Mouse (Mus musculus) neural tube, embryonic 14.5 days (tissue): Measurements from ENCODE around the gene Mdk. TPM values are rescaled to one million over a fixed set of nuclear protein-coding genes. Genes with fewer than 3 reads are reported as not detected.

Source experiments
- ATAC-seq: fragments of 200-750 bp; cut with Nextera tagmentation; 2 replicates; pipeline ENCODE4 v1.8.0; 2017; ENCODE audit warnings: low read depth, mild to moderate bottlenecking, moderate TSS enrichment, moderate library complexity
- H3K27ac ChIP-seq: fragments of 300-500 bp; sonication (generic); 2 replicates; pipeline ENCODE4 v1.5.1; 2014; ENCODE audit warnings: low read depth, mild to moderate bottlenecking, control low read depth, low read length, moderate library complexity, mixed read lengths
- H3K27me3 ChIP-seq: fragments of 300-500 bp; sonication (generic); 2 replicates; pipeline ENCODE4 v1.6.1; 2014; ENCODE audit warnings: low read length; ENCODE audit not compliant: control insufficient read depth, insufficient read depth
- H3K36me3 ChIP-seq: fragments of 300-500 bp; sonication (generic); 2 replicates; pipeline ENCODE4 v1.6.1; 2014; ENCODE audit warnings: low read length, mixed read lengths; ENCODE audit not compliant: control insufficient read depth, insufficient read depth
- H3K4me1 ChIP-seq: fragments of 300-500 bp; sonication (generic); 2 replicates; pipeline ENCODE4 v1.6.1; 2014; ENCODE audit warnings: low read length; ENCODE audit not compliant: control insufficient read depth, insufficient read depth
- H3K4me2 ChIP-seq: fragments of 300-500 bp; sonication (generic); 2 replicates; pipeline ENCODE4 v1.6.1; 2014; ENCODE audit warnings: mild to moderate bottlenecking, low read depth, low read length, control low read depth
- H3K4me3 ChIP-seq: fragments of 300-500 bp; sonication (generic); 2 replicates; pipeline ENCODE4 v1.5.1; 2014; ENCODE audit warnings: low read depth, low read length, control low read depth, mixed read lengths
- H3K9ac ChIP-seq: fragments of 300-500 bp; sonication (generic); replicated peaks from 2 replicates; pipeline ENCODE4 v1.6.1; 2014; ENCODE audit warnings: low read depth, mild to moderate bottlenecking, control low read depth, low read length, mixed read lengths
- H3K9me3 ChIP-seq: fragments of 300-500 bp; sonication (generic); 2 replicates; pipeline ENCODE4 v1.6.1; 2016; ENCODE audit warnings: low read length; ENCODE audit not compliant: control insufficient read depth
- WGBS: fragments of 180-500 bp; shearing (Covaris S2); extraction: QIAGEN DNeasy Blood & Tissue Kit; methylation state at CpG from one replicate; pipeline ENCODE4 v1.1.7; 2014; 5-methylcytosine and 5-hydroxymethylcytosine counted together
- polyA plus RNA-seq: library from polyadenylated mRNA; unstranded; fragments of >200 nt; fragmentation: Nextera tagmentation; extraction: Ambion mirVana; gene quantifications from 2 replicates; pipeline ENCODE4 v1.2.1, GENCODE M21; 2014

Mdk gene
- polyA plus RNA-seq, 1 experiment from 2014 or later, result 93.6 TPM

DNA sequence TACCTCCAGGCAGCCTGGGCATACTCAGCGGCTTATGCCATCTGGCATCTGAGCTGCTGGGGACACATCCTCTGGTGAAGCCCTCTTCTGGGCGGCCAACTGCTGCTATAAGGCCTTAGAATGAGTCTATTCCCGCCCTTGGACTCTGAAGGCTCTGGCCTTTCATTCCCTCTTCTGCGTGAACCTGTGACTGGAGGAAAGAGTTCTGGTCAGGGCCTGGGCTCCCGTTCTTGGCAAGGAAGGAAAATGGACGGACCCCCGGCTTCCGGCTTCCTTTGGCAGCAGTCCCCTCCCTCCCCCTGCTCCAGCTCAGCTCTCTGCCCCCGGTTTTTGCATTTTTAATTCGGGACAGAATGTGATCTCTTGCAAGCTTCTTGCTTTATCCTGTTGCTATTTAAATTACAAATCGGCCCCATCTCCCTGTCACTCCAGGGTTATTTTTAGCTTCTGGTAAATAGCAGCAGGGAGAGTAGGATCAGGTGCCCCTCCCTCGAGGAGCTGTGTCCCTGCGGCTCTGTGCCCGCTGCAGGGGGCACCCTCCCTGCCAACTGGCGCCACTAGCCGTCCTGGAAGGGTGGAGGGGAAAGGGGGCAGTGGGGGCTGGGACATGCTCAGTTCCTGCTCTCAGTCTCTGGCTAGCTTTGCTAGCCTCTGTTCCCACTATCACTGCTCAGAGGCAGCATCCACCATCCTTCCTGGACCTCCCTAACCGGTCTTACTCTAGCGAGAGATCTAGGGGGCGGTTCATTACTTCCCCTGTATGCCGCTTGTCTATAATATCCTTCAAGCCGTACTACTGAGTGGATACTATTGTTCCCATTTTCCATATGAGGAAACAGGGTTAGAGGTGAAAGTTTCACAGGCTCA, 39.4 kb upstream of the Mdk start:
- no peak overlapping the region for H3K9ac ChIP-seq
- ATAC-seq, result peak; percentile 39; the same call in 1 of the 2 replicates
- H3K27ac ChIP-seq, result peak overlapping the region; percentile 36; the same call in 1 of the 2 replicates
- H3K9me3 ChIP-seq, result no peaks in the 10 kb centered on the region
- H3K4me1 ChIP-seq, result peaks cover 17% of the 10 kb centered on the region
- no peaks in the 10 kb centered on the region for H3K36me3 ChIP-seq
- no peak overlapping the region for H3K4me2 ChIP-seq
- peaks cover 9% of the 10 kb centered on the region; the same call in 1 of the 2 replicates for H3K27me3 ChIP-seq
- 15% methylated on average over 21 of the region's 21 CpGs for WGBS
- no peak overlapping the region for H3K4me3 ChIP-seq

DNA sequence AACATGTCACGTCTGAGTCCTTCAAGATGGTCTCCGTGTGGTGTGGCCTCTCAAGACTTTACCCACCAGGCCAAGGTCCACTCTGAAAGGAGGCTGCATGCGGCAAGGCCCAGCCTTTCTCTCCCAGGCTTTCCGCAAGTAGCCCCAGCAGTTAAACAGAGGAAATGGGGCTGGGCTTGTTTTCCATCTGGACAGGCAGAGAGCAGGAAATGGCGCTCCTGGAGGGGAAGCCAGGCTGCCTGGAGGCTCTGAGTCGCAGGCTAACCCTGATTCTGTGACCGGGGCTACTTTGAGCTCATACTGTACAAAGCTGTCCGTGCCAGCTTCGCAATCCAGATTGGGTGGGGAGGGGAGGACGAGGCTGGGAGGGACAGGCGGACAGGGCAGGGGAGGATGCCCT, 35.9 kb upstream of the Mdk start:
- Histone ChIP-seq H3K4me2 (no peak overlapping the region), H3K27ac (no peak overlapping the region)
- no peak for ATAC-seq

DNA sequence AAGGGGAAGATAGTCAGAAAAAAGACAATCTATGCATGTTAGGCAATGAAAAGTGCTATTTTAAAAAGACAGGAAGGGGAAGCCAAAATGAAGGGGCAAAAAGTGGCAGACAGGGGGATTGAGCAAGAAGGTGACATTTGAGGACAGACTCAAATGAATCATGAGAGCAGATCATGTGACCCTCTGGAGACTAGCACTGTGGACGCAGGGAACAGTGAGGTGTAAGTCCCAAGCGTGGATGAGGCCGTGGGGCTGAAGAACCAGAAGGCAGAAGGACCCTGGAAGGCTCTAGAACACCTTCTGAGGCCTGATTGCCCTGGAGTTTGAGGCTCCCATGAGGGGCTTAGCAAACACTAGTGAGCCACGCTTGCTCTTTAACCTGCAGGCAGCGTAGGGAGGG, 34.3 kb upstream of the Mdk start:
- H3K9ac ChIP-seq, result no peak overlapping the region
- WGBS, result 94% methylated on average over 5 of the region's 5 CpGs
- H3K27me3 ChIP-seq, result no peaks in the 10 kb centered on the region
- H3K4me1 ChIP-seq, result peaks cover 13% of the 10 kb centered on the region
- ATAC-seq, result no peak
- no peaks in the 10 kb centered on the region for H3K9me3 ChIP-seq
- no peak overlapping the region for H3K4me3 ChIP-seq
- no peak overlapping the region for H3K27ac ChIP-seq
- no peaks in the 10 kb centered on the region for H3K36me3 ChIP-seq
- H3K4me2 ChIP-seq, result no peak overlapping the region

More for the DNA sequence above, 35.9 kb upstream of the Mdk start:
- H3K36me3 ChIP-seq, result no peaks in the 10 kb centered on the region
- no peaks in the 10 kb centered on the region for H3K9me3 ChIP-seq
- no peak overlapping the region for H3K9ac ChIP-seq
- 68% methylated on average over 11 of the region's 11 CpGs for WGBS
- H3K4me1 ChIP-seq, result peaks cover 11% of the 10 kb centered on the region; the same call in 1 of the 2 replicates
- H3K4me3 ChIP-seq, result no peak overlapping the region
- no peaks in the 10 kb centered on the region for H3K27me3 ChIP-seq

DNA sequence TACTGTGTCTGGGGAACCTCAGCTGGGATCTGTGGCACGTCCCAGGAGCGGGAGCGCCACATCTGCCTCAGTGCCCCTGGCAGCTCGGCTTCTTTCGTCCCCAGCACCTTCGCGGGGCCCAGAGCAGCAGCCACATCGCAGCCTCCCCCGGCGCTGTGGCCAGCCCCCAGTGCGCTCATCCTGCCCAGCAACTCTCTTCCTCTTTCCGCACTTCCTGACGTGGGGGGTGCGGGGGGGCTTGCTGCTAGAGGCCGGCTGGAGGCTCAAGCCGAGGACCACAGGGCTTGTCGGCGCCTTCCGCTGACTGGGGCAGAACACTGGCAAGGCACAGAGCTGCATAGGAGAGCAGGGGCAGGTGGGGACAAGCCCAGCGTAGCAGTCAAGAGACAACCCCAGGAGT, 33.3 kb upstream of the Mdk start:
- Histone ChIP-seq H3K4me3 (0 out of 2 replicates have a peak overlapping the region, but pooled peaks have one; percentile 3), H3K36me3 (no peaks in the 10 kb centered on the region), H3K27me3 (no peaks in the 10 kb centered on the region), H3K4me2 (peak overlapping the region; percentile 18; the same call in 1 of the 2 replicates), H3K4me1 (peaks cover 15% of the 10 kb centered on the region), H3K27ac (0 out of 2 replicates have a peak overlapping the region, but pooled peaks have one; percentile 10), H3K9me3 (no peaks in the 10 kb centered on the region), H3K9ac (no peak overlapping the region)
- WGBS, result 30% methylated on average over 18 of the region's 20 CpGs
- no peak for ATAC-seq

DNA sequence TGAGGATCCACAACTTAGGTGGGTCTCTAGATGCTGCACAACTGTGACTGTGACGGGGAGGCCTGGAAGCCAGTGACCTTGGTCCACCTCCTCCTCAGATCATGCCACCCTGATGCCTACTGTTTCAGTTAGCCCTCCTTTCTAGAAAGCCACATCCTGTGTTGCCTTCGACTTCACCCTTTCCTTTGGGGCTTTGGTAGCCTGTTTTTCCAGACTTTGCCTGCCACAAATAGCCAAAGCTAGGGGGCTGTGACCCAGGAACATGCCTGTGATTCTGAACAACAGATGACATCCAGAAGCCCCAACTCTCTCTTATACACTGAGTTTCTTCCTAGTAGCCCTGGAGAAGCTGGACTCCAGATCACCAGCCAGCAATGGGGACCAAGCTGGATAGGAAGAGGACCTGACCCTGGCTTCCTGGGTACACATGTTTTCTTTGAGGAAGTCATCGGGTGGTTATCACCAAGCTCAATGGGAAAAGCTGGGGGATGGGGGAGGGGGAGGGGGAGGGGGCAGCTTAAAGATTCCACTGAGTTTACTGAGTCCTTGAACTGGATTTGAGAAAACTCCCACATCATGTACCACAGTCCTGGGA, 32.6 kb upstream of the Mdk start:
- Histone ChIP-seq H3K27ac (0 out of 2 replicates have a peak overlapping the region, but pooled peaks have one; percentile 10), H3K4me2 (no peak overlapping the region), H3K9ac (no peak overlapping the region), H3K36me3 (no peaks in the 10 kb centered on the region), H3K27me3 (no peaks in the 10 kb centered on the region), H3K4me3 (no peak overlapping the region), H3K9me3 (no peaks in the 10 kb centered on the region), H3K4me1 (peaks cover 20% of the 10 kb centered on the region)
- no peak for ATAC-seq
- WGBS, result 72% methylated on average over 3 of the region's 3 CpGs

DNA sequence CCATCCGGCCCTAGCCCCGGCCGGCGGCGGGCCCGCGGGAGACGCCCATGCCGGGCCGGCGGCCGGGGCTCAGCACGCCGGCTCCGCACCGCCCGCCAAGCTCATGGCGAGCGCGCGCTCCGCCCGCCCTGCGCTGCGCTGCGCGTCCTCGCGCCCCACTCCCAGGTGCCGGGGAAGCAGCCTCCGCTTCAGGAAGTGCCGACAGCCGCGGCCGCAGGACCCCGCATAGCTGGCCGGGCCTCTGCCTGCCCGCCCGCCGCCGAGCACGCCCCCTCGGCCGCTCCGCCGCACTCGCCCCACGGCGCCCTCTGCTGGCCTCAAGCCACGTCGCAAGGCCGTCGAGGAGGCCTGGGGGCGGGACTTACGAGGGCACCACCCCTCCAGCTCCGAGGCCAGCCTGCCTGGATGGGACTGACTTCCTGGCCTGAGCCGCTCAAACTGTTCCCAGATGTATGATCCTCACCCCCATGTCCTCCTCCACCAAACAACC, 31.4 kb upstream of the Mdk start:
- peak overlapping the region; percentile 89 for H3K4me2 ChIP-seq
- ATAC-seq, result peak; percentile 94
- under 1% methylated on average over 37 of the region's 57 CpGs for WGBS

DNA sequence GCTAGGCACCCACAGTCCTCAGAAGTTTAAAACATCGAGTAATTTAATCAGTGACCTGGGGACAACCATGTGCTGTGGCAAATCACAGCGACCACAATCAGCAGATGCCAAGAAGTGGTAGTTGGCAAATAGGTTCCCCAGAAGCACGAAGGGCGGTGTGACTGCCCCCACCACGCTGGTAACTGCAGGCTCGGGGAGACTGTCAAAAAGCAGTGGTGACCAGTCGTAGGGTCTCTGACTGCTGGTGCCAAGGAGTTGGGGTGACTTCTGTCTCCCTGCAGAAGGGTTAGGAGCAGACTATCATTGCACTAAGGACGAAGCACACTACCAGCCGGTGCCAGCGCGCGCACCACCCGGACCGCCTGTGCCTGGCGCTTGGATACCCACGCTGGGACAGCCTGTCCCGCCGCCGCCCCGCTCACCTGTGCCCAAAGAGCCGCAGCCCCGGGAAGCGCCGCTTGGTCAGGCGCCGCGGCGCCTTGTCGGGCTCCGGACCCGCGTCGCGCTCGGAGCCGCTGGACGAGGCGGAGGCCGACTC, 30.8 kb upstream of the Mdk start:
- no peaks in the 10 kb centered on the region for H3K36me3 ChIP-seq
- WGBS, result under 1% methylated on average over 32 of the region's 39 CpGs

More for the DNA sequence above, 31.4 kb upstream of the Mdk start:
- Histone ChIP-seq H3K27ac (peak overlapping the region; percentile 64; the same call in 1 of the 2 replicates), H3K4me1 (peaks cover 21% of the 10 kb centered on the region), H3K9me3 (no peaks in the 10 kb centered on the region), H3K4me3 (peak overlapping the region; percentile 79), H3K9ac (peak overlapping the region; percentile 82), H3K36me3 (no peaks in the 10 kb centered on the region), H3K27me3 (no peaks in the 10 kb centered on the region)

DNA sequence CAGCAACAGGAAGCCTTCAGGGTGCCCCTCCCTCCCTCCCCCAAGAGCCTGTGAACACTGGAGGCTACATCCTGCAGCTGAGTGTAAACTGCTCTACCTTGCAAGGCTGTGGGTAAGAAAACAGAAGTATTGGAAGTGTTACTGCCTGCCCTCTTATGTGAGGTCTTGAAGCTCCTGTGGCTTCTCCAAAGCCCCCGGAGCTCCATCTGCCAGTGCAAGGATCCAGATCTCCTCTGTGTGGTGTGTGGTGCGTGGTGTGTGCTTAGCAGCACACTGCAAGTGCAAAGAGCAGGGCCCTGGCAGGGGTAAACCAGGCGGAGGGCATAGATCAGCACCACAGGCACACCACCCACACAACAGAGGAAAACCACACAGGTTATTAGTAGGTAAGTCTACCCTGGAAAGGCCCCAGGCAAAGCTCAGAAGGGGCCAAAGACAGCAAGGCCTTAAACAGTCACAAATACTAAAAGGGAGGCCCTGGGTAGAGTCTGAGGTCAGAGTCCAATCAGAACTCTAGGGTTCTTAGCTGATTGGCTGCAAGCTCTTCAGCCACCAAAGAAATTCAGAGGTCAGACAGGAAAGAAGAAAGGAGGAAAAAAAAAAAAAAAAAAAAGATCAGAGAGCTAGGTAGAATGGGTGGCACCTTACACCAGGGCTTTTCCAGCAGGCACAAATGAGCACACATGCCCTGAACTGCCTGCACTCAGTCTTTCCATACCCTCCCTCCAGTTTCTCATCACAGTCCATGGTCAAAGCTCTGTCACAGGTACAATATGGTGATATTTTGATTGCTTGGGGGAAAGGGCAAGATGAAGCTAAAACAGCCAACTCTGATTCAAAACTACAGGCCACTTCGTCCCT, 30.0 kb upstream of the Mdk start:
- Histone ChIP-seq H3K9me3 (no peaks in the 10 kb centered on the region), H3K36me3 (no peaks in the 10 kb centered on the region), H3K27ac (no peak overlapping the region), H3K4me1 (peaks cover 26% of the 10 kb centered on the region), H3K4me3 (peak overlapping the region; percentile 79), H3K4me2 (peak overlapping the region; percentile 89), H3K9ac (no peak overlapping the region; the same call in 1 of the 2 replicates), H3K27me3 (no peaks in the 10 kb centered on the region)
- ATAC-seq, result no peak
- 65% methylated on average over 4 of the region's 4 CpGs for WGBS

More for the DNA sequence above, 30.8 kb upstream of the Mdk start:
- no peaks in the 10 kb centered on the region for H3K9me3 ChIP-seq
- peak overlapping the region; percentile 89 for H3K4me2 ChIP-seq
- no peaks in the 10 kb centered on the region for H3K27me3 ChIP-seq
- peak; percentile 52 for ATAC-seq
- peak overlapping the region; percentile 64; the same call in 1 of the 2 replicates for H3K27ac ChIP-seq
- H3K4me3 ChIP-seq, result peak overlapping the region; percentile 79
- peak overlapping the region; percentile 82 for H3K9ac ChIP-seq
- H3K4me1 ChIP-seq, result peaks cover 24% of the 10 kb centered on the region
